Mouse (Mus musculus): ENCODE measurements around the gene 1700037H04Rik. TPM values are rescaled to one million over a fixed set of nuclear protein-coding genes. Genes with fewer than 3 reads are reported as not detected.

The 1700037H04Rik gene
- total RNA-seq, 1 experiment: 61.6 TPM

DNA sequence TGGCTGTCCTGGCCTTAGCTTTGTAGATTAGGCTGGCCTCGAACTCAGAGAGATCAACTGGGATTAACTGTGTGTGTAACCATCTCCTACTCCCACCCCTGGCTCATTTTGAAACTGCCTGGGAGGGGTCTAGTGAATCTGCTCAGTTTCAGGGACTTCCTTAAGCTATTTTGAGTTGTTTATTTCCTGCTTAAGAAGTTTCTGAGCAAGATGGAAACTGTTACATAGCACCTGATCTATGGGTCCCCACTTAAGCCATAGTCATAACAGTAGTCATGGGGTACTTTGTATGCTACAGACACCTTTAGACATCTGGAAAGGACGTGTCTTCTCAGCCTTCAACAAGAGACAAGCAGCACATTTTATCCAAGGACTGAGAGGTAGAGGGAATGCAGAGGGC, 40.8 kb upstream of the 1700037H04Rik start:
- peaks cover 2% of the 10 kb centered on the region; the same call in 1 of the 2 replicates for H3K36me3 ChIP-seq (ENCODE audit: control insufficient read depth, insufficient read depth, low read length, poor library complexity, severe bottlenecking)
- DNase-seq (ENCODE audit: low read depth, low spot score): no peak
- H3K9me3 ChIP-seq (ENCODE audit: control insufficient read depth, insufficient read depth, low read depth, low read length): no peaks in the 10 kb centered on the region
- H3K27ac ChIP-seq (ENCODE audit: insufficient read depth, low read depth, low read length, poor library complexity, severe bottlenecking): no peak overlapping the region
- no peak overlapping the region for H3K4me3 ChIP-seq (ENCODE audit: insufficient read depth in 1 of 2, low read depth in 1 of 2, low read length in 2 of 2, poor library complexity in 1 of 2, severe bottlenecking in 1 of 2)
- H3K9ac ChIP-seq (ENCODE audit: insufficient read depth, low read depth, low read length, poor library complexity, severe bottlenecking): no peak overlapping the region
- H3K4me1 ChIP-seq (ENCODE audit: control insufficient read depth in 2 of 2, insufficient read depth in 2 of 2, low read length in 2 of 2, poor library complexity in 1 of 2): peaks cover 2 to 14% of the 10 kb centered on the region in 2 experiments; a peak in 1 of 4 replicates
- TF ChIP-seq ZC3H11A (IDR thresholded peaks at IDR 0.05; ENCODE audit: borderline replicate concordance, low read depth, low read length) (no peak), ZNF384 (IDR thresholded peaks at IDR 0.05; ENCODE audit: low read depth, low read length) (no peak)
- in situ Hi-C loops (cut with MboI; ENCODE audit: low sequenced_read_pairs in 2 of 2, unreplicated experiment in 2 of 2): no loop called here

DNA sequence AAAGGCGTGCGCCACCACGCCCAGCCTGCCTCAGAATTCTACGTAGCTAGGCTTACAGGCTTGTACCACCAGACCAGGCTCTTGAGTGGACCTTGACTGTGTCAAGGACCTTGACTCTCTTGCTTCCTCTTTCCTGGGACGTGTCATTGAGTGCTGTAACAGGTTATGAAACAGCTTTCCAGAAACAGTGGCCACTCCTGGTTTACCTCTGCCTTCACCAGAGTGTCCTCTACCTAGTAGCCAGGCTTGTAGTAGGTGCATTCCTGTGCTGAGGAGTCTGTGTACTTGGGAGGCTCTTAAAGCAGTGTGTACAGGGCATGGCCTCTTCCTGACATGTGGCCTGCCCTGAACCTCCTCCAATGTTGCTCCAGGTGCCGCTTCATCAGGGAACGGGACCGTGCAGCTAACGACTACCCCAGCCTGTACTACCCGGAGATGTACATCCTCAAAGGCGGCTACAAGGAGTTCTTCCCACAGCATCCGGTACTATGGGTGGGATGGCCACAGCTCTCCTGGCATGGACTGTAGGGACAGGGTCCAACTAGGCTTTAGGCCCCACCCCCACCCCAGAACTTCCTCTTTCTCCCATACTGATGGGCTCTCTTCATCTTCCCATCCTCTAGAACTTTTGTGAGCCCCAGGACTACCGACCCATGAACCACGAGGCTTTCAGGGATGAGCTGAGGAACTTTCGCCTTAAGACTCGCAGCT, 36.9 kb upstream of the 1700037H04Rik start:
- in situ Hi-C loops (cut with MboI; ENCODE audit: low sequenced_read_pairs in 2 of 2, unreplicated experiment in 2 of 2): no loop called here

DNA sequence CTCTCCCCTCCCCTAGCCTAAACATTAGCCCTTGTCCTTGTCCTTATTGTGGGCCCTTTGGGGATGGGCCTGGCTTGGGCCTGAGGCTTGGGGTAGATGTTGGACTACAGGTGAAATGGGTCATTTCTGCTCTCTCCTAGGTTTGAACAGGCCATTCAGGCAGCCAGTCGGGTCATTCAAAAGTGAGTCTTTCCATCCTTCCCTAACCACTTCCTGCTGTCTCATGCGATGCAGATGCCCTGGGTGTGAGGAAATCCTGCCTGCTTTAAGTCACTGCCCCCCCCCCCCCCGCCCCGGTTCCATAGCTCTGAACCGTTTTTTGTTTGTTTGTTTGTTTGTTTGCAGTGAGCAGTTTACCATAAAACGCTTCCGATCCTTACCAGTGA, 31.1 kb upstream of the 1700037H04Rik start:
- Histone ChIP-seq H3K4me1 (ENCODE audit: control insufficient read depth in 2 of 2, insufficient read depth in 2 of 2, low read length in 2 of 2, poor library complexity in 1 of 2) (peaks cover 0 to 13% of the 10 kb centered on the region in 2 experiments; a peak in 3 of 4 replicates), H3K4me3 (ENCODE audit: insufficient read depth in 1 of 2, low read depth in 1 of 2, low read length in 2 of 2, poor library complexity in 1 of 2, severe bottlenecking in 1 of 2) (no peak overlapping the region), H3K9me3 (ENCODE audit: control insufficient read depth, insufficient read depth, low read depth, low read length) (no peaks in the 10 kb centered on the region), H3K27ac (ENCODE audit: insufficient read depth, low read depth, low read length, poor library complexity, severe bottlenecking) (no peak overlapping the region), H3K9ac (ENCODE audit: insufficient read depth, low read depth, low read length, poor library complexity, severe bottlenecking) (no peak overlapping the region), H3K36me3 (ENCODE audit: control insufficient read depth, insufficient read depth, low read length, poor library complexity, severe bottlenecking) (peaks cover 15% of the 10 kb centered on the region; the same call in 1 of the 2 replicates)
- DNase-seq (ENCODE audit: low read depth, low spot score): no peak
- in situ Hi-C loops (cut with MboI; ENCODE audit: low sequenced_read_pairs in 2 of 2, unreplicated experiment in 2 of 2): no loop called here
- TF ChIP-seq ZNF384 (IDR thresholded peaks at IDR 0.05; ENCODE audit: low read depth, low read length) (no peak), MAFK (IDR thresholded peaks at IDR 0.05; ENCODE audit: insufficient read depth, low read depth, low read length) (no peak), ZC3H11A (IDR thresholded peaks at IDR 0.05; ENCODE audit: borderline replicate concordance, low read depth, low read length) (no peak), HCFC1 (IDR thresholded peaks at IDR 0.05; ENCODE audit: borderline replicate concordance, insufficient read depth, low read length) (no peak), CHD2 (IDR thresholded peaks at IDR 0.05; ENCODE audit: low read depth, low read length) (no peak)

More for the DNA sequence above, 36.9 kb upstream of the 1700037H04Rik start:
- H3K4me1 ChIP-seq (ENCODE audit: control insufficient read depth in 2 of 2, insufficient read depth in 2 of 2, low read length in 2 of 2, poor library complexity in 1 of 2): peaks cover 0 to 9% of the 10 kb centered on the region in 2 experiments; a peak in 1 of 4 replicates
- no peak for TF ChIP-seq HCFC1 (IDR thresholded peaks at IDR 0.05; ENCODE audit: borderline replicate concordance, insufficient read depth, low read length)
- TF ChIP-seq CHD2 (IDR thresholded peaks at IDR 0.05; ENCODE audit: low read depth, low read length): no peak
- no peak for TF ChIP-seq ZNF384 (IDR thresholded peaks at IDR 0.05; ENCODE audit: low read depth, low read length)
- no peak for TF ChIP-seq ZC3H11A (IDR thresholded peaks at IDR 0.05; ENCODE audit: borderline replicate concordance, low read depth, low read length)
- no peak for TF ChIP-seq MAFK (IDR thresholded peaks at IDR 0.05; ENCODE audit: insufficient read depth, low read depth, low read length)
- H3K4me3 ChIP-seq (ENCODE audit: insufficient read depth in 1 of 2, low read depth in 1 of 2, low read length in 2 of 2, poor library complexity in 1 of 2, severe bottlenecking in 1 of 2): no peak overlapping the region
- no peak overlapping the region for H3K9ac ChIP-seq (ENCODE audit: insufficient read depth, low read depth, low read length, poor library complexity, severe bottlenecking)
- DNase-seq (ENCODE audit: low read depth, low spot score): no peak
- no peaks in the 10 kb centered on the region for H3K9me3 ChIP-seq (ENCODE audit: control insufficient read depth, insufficient read depth, low read depth, low read length)
- no peak overlapping the region for H3K27ac ChIP-seq (ENCODE audit: insufficient read depth, low read depth, low read length, poor library complexity, severe bottlenecking)
- H3K36me3 ChIP-seq (ENCODE audit: control insufficient read depth, insufficient read depth, low read length, poor library complexity, severe bottlenecking): peaks cover 13% of the 10 kb centered on the region; the same call in 1 of the 2 replicates

DNA sequence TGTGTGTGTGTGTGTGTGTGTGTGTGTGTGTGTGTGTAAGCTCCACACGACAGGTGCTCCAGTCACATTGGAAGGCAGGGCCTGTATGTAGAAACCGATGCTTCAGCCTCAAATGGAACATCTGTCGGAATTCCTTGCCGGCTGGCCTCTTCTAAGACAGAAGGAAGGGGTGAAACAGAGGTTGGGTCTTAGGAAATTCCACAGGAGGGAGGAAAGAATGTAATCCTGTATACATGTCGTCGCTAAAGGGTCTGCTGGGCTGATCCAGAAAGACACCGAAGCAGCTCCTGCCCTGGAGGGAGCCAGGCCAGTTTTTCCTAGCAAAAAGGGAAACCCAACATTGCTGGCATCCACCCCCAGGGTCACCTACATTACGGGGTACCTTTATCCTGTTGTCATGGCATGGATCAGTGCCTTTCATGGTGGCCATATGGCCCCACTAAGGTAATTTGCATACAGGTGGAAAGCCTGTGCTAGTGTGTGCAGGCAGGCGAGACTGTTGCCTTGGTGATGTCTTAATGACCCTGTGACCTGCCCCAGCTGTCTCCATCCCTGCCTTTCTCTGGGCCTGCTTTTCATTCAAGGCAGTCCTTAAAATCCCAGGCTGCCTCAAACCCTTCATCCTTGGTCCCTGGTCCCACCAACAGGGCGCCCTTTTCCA, 30.6 kb upstream of the 1700037H04Rik start:
- in situ Hi-C loops (cut with MboI; ENCODE audit: low sequenced_read_pairs in 2 of 2, unreplicated experiment in 2 of 2): no loop called here
- Histone ChIP-seq H3K36me3 (ENCODE audit: control insufficient read depth, insufficient read depth, low read length, poor library complexity, severe bottlenecking) (peaks cover 15% of the 10 kb centered on the region; the same call in 1 of the 2 replicates), H3K9ac (ENCODE audit: insufficient read depth, low read depth, low read length, poor library complexity, severe bottlenecking) (no peak overlapping the region), H3K4me3 (ENCODE audit: insufficient read depth in 1 of 2, low read depth in 1 of 2, low read length in 2 of 2, poor library complexity in 1 of 2, severe bottlenecking in 1 of 2) (no peak overlapping the region), H3K9me3 (ENCODE audit: control insufficient read depth, insufficient read depth, low read depth, low read length) (no peaks in the 10 kb centered on the region), H3K27ac (ENCODE audit: insufficient read depth, low read depth, low read length, poor library complexity, severe bottlenecking) (no peak overlapping the region), H3K4me1 (ENCODE audit: control insufficient read depth in 2 of 2, insufficient read depth in 2 of 2, low read length in 2 of 2, poor library complexity in 1 of 2) (peaks cover 0 to 13% of the 10 kb centered on the region in 2 experiments; a peak in 3 of 4 replicates)
- TF ChIP-seq ZC3H11A (IDR thresholded peaks at IDR 0.05; ENCODE audit: borderline replicate concordance, low read depth, low read length): no peak
- no peak for TF ChIP-seq CHD2 (IDR thresholded peaks at IDR 0.05; ENCODE audit: low read depth, low read length)
- no peak for TF ChIP-seq MAFK (IDR thresholded peaks at IDR 0.05; ENCODE audit: insufficient read depth, low read depth, low read length)
- no peak for TF ChIP-seq ZNF384 (IDR thresholded peaks at IDR 0.05; ENCODE audit: low read depth, low read length)
- TF ChIP-seq HCFC1 (IDR thresholded peaks at IDR 0.05; ENCODE audit: borderline replicate concordance, insufficient read depth, low read length): no peak
- no peak for DNase-seq (ENCODE audit: low read depth, low spot score)

Data from ES-E14 (cell line).